ENCODE assay signal across 8 mouse cellular contexts in genomic region chr6:138421931-138422531, GRCm38 (mm10).
DNase-seq lines count a peak whose midpoint lies in the region; ATAC-seq and TF ChIP-seq lines count a peak whose summit lies in the region.

No protein-coding gene starts in this region.

- no peak for ATAC-seq in forebrain, embryonic 14.5 days
- ATAC-seq in liver, embryonic 16.5 days (ENCODE audit: low read depth): no peak
- no peak for ATAC-seq in erythroid progenitor cell, adult 5-6 weeks (replicated peaks; ENCODE audit: low FRiP score, poor library complexity, severe bottlenecking)
- no peak for ATAC-seq in monocyte, adult 5-6 weeks (replicated peaks; ENCODE audit: insufficient number of reproducible peaks, low FRiP score, low TSS enrichment, poor library complexity, severe bottlenecking)

- no peak for TF ChIP-seq EP300 in ES-Bruce4 (IDR thresholded peaks at IDR 0.05; ENCODE audit: insufficient read depth, low read depth, low read length)

- H3K27ac ChIP-seq in heart, embryonic 10.5 days: no peak overlapping the region
- H3K27ac ChIP-seq in ES-Bruce4 (ENCODE audit: insufficient read depth, low read length): no peak overlapping the region
- H3K27ac ChIP-seq in forebrain, embryonic 14.5 days (ENCODE audit: low read depth, low read length): peak overlapping the region; percentile 96
- no peak overlapping the region for H3K27ac ChIP-seq in liver, embryonic 16.5 days (ENCODE audit: low read length)

- H3K4me3 ChIP-seq in heart, embryonic 10.5 days: peak overlapping the region; percentile 61
- H3K4me3 ChIP-seq in ES-Bruce4 (ENCODE audit: low read depth, low read length): peak overlapping the region; percentile 48
- H3K4me3 ChIP-seq in forebrain, embryonic 14.5 days (ENCODE audit: low read depth, low read length): peak overlapping the region; percentile 50
- H3K4me3 ChIP-seq in liver, embryonic 16.5 days (ENCODE audit: low read depth, low read length): peak overlapping the region; percentile 24; the same call in 1 of the 2 replicates

- H3K4me2 ChIP-seq in forebrain, embryonic 14.5 days (ENCODE audit: low read length): peak overlapping the region; percentile 69
- peak overlapping the region; percentile 47 for H3K4me2 ChIP-seq in liver, embryonic 16.5 days (ENCODE audit: low read depth, low read length)

- H3K36me3 ChIP-seq in heart, embryonic 10.5 days: no peaks in the 10 kb centered on the region
- H3K36me3 ChIP-seq in ES-Bruce4 (ENCODE audit: control insufficient read depth, insufficient read depth, low read length, poor library complexity, severe bottlenecking): no peaks in the 10 kb centered on the region
- H3K36me3 ChIP-seq in forebrain, embryonic 14.5 days (ENCODE audit: control insufficient read depth, insufficient read depth, low read length): no peaks in the 10 kb centered on the region
- H3K36me3 ChIP-seq in liver, embryonic 16.5 days (ENCODE audit: control insufficient read depth, insufficient read depth): no peaks in the 10 kb centered on the region

- DNase-seq in heart, embryonic 10.5 days (ENCODE audit: low spot score): no peak
- DNase-seq in heart, postnatal 10 days: no peak
- peak; percentile 64 for DNase-seq in forebrain, embryonic 14.5 days (ENCODE audit: low spot score)
- no peak for DNase-seq in thymus, postnatal 25 days

- H3K9me3 ChIP-seq in heart, embryonic 10.5 days: no peaks in the 10 kb centered on the region
- H3K9me3 ChIP-seq in ES-Bruce4 (replicated peaks; ENCODE audit: control insufficient read depth, insufficient read depth, low read length, poor library complexity, severe bottlenecking): no peaks in the 10 kb centered on the region
- H3K9me3 ChIP-seq in forebrain, embryonic 14.5 days (replicated peaks; ENCODE audit: control insufficient read depth, low read length): no peaks in the 10 kb centered on the region
- no peaks in the 10 kb centered on the region for H3K9me3 ChIP-seq in liver, embryonic 16.5 days (replicated peaks; ENCODE audit: control insufficient read depth, low read length)

- TF ChIP-seq CTCF in ES-Bruce4 (IDR thresholded peaks at IDR 0.05; ENCODE audit: low read depth, low read length): no peak

- peaks cover 13% of the 10 kb centered on the region for H3K27me3 ChIP-seq in heart, embryonic 10.5 days (ENCODE audit: insufficient read depth, poor library complexity, severe bottlenecking)
- H3K27me3 ChIP-seq in ES-Bruce4 (ENCODE audit: control insufficient read depth, insufficient read depth, low read length, poor library complexity, severe bottlenecking): no peaks in the 10 kb centered on the region
- H3K27me3 ChIP-seq in forebrain, embryonic 14.5 days (replicated peaks; ENCODE audit: control insufficient read depth, insufficient read depth, low read length): no peaks in the 10 kb centered on the region
- peaks cover 6% of the 10 kb centered on the region for H3K27me3 ChIP-seq in liver, embryonic 16.5 days (ENCODE audit: control insufficient read depth, insufficient read depth, low read depth, low read length)

- WGBS in heart, embryonic 10.5 days: 1% methylated on average over 24 of the region's 24 CpGs
- under 1% methylated on average over 24 of the region's 24 CpGs for WGBS in forebrain, embryonic 14.5 days
- WGBS in liver, embryonic 16.5 days (ENCODE audit: insufficient replicate concordance): 3% methylated on average over 24 of the region's 24 CpGs

- intact Hi-C loops in heart, postnatal 10 days (cut with DNase I): no loop called here

- peaks cover 17% of the 10 kb centered on the region for H3K4me1 ChIP-seq in heart, embryonic 10.5 days
- H3K4me1 ChIP-seq in ES-Bruce4 (ENCODE audit: control insufficient read depth, insufficient read depth, low read length): no peaks in the 10 kb centered on the region
- H3K4me1 ChIP-seq in forebrain, embryonic 14.5 days (ENCODE audit: control insufficient read depth, insufficient read depth, low read length): peaks cover 40% of the 10 kb centered on the region
- H3K4me1 ChIP-seq in liver, embryonic 16.5 days (ENCODE audit: control insufficient read depth, low read depth, low read length): no peaks in the 10 kb centered on the region

- H3K9ac ChIP-seq in ES-Bruce4 (ENCODE audit: low read depth, poor library complexity, severe bottlenecking): no peak overlapping the region
- peak overlapping the region; percentile 76 for H3K9ac ChIP-seq in forebrain, embryonic 14.5 days (ENCODE audit: low read length)
- no peak overlapping the region for H3K9ac ChIP-seq in liver, embryonic 16.5 days (ENCODE audit: low read depth, low read length)

- no peak for TF ChIP-seq POLR2A in ES-Bruce4 (IDR thresholded peaks at IDR 0.05; ENCODE audit: insufficient read depth, low read length)
